Mouse (Mus musculus): ENCODE results near the gene Stox1. TPM values are rescaled to one million over a fixed set of nuclear protein-coding genes. Genes with fewer than 3 reads are reported as not detected.

Stox1 gene
- polyA plus RNA-seq (2012; rRNA removed): 0.16 and 0.33 TPM in 2 replicates

GRCm38 (mm10) chr10:62725771-62726687 is at the start of gene Stox1:
Gene Stox1 (minus strand): TSS chr10:62726128.
- DNase-seq: peak; percentile 44
- Histone ChIP-seq H3K27me3 (replicated peaks; ENCODE audit: control insufficient read depth, insufficient read depth, low read length) (peaks cover 2% of the 10 kb centered on the region; the same call in 1 of the 2 replicates), H3K36me3 (ENCODE audit: control insufficient read depth, insufficient read depth, low read length) (no peaks in the 10 kb centered on the region), H3K4me1 (ENCODE audit: control insufficient read depth, insufficient read depth, low read length) (0 out of 2 replicates have a peak, but pooled peaks cover 3% of the 10 kb centered on the region), H3K27ac (ENCODE audit: insufficient read depth, low read depth, low read length) (no peak within 1 kb of the TSS), H3K4me3 (ENCODE audit: insufficient read depth, low read depth, low read length) (peak within 1 kb of the TSS; percentile 84)
- TF ChIP-seq POLR2A (IDR thresholded peaks at IDR 0.05; ENCODE audit: low read depth, low read length): no peak
- peak; percentile 36; the same call in 1 of the 2 replicates for TF ChIP-seq CTCF (conservative IDR thresholded peaks at IDR 0.05; ENCODE audit: insufficient read depth, insufficient read length, low read depth, low read length)
- WGBS: 5% methylated on average over 72 of the region's 85 CpGs

- Histone ChIP-seq H3K36me3 (ENCODE audit: control insufficient read depth, insufficient read depth, low read length) (peaks cover 14% of the 10 kb centered on the region), H3K4me1 (ENCODE audit: control insufficient read depth, insufficient read depth, low read length) (no peaks in the 10 kb centered on the region), H3K27ac (ENCODE audit: insufficient read depth, low read depth, low read length) (no peak overlapping the region), H3K4me3 (ENCODE audit: insufficient read depth, low read depth, low read length) (no peak overlapping the region), H3K27me3 (replicated peaks; ENCODE audit: control insufficient read depth, insufficient read depth, low read length) (no peaks in the 10 kb centered on the region)
- WGBS: 79% methylated on average over 6 of the region's 6 CpGs
- no peak for DNase-seq
- TF ChIP-seq CTCF (conservative IDR thresholded peaks at IDR 0.05; ENCODE audit: insufficient read depth, insufficient read length, low read depth, low read length): no peak
- no peak for TF ChIP-seq POLR2A (IDR thresholded peaks at IDR 0.05; ENCODE audit: low read depth, low read length)
Measured at GRCm38 (mm10) chr10:62750781-62751180, 24.9 kb upstream of the Stox1 start.

- no peak overlapping the region for H3K4me3 ChIP-seq (ENCODE audit: insufficient read depth, low read depth, low read length)
- H3K36me3 ChIP-seq (ENCODE audit: control insufficient read depth, insufficient read depth, low read length): peaks cover 12% of the 10 kb centered on the region
- WGBS: 79% methylated on average over 4 of the region's 4 CpGs
- H3K4me1 ChIP-seq (ENCODE audit: control insufficient read depth, insufficient read depth, low read length): no peaks in the 10 kb centered on the region
- no peak for DNase-seq
- TF ChIP-seq CTCF (conservative IDR thresholded peaks at IDR 0.05; ENCODE audit: insufficient read depth, insufficient read length, low read depth, low read length) (no peak), POLR2A (IDR thresholded peaks at IDR 0.05; ENCODE audit: low read depth, low read length) (no peak)
- H3K27me3 ChIP-seq (replicated peaks; ENCODE audit: control insufficient read depth, insufficient read depth, low read length): no peaks in the 10 kb centered on the region
- no peak overlapping the region for H3K27ac ChIP-seq (ENCODE audit: insufficient read depth, low read depth, low read length)
Measured at GRCm38 (mm10) chr10:62739961-62740737, 14.2 kb upstream of the Stox1 start.

- no peaks in the 10 kb centered on the region for H3K4me1 ChIP-seq (ENCODE audit: control insufficient read depth, insufficient read depth, low read length)
- peaks cover 5% of the 10 kb centered on the region for H3K36me3 ChIP-seq (ENCODE audit: control insufficient read depth, insufficient read depth, low read length)
- DNase-seq: no peak
- 42% methylated on average over 4 of the region's 4 CpGs for WGBS
- H3K27me3 ChIP-seq (replicated peaks; ENCODE audit: control insufficient read depth, insufficient read depth, low read length): no peaks in the 10 kb centered on the region
- no peak overlapping the region for H3K27ac ChIP-seq (ENCODE audit: insufficient read depth, low read depth, low read length)
- TF ChIP-seq POLR2A (IDR thresholded peaks at IDR 0.05; ENCODE audit: low read depth, low read length) (no peak), CTCF (conservative IDR thresholded peaks at IDR 0.05; ENCODE audit: insufficient read depth, insufficient read length, low read depth, low read length) (no peak)
- H3K4me3 ChIP-seq (ENCODE audit: insufficient read depth, low read depth, low read length): no peak overlapping the region
Measured at GRCm38 (mm10) chr10:62736965-62737688, 11.2 kb upstream of the Stox1 start.

- DNase-seq: no peak
- 62% methylated on average over 10 of the region's 10 CpGs for WGBS
- Histone ChIP-seq H3K36me3 (ENCODE audit: control insufficient read depth, insufficient read depth, low read length) (no peaks in the 10 kb centered on the region), H3K27me3 (replicated peaks; ENCODE audit: control insufficient read depth, insufficient read depth, low read length) (peaks cover under 1% of the 10 kb centered on the region; the same call in 1 of the 2 replicates), H3K27ac (ENCODE audit: insufficient read depth, low read depth, low read length) (no peak overlapping the region), H3K4me3 (ENCODE audit: insufficient read depth, low read depth, low read length) (no peak overlapping the region), H3K4me1 (ENCODE audit: control insufficient read depth, insufficient read depth, low read length) (0 out of 2 replicates have a peak, but pooled peaks cover 3% of the 10 kb centered on the region)
- TF ChIP-seq POLR2A (IDR thresholded peaks at IDR 0.05; ENCODE audit: low read depth, low read length) (no peak), CTCF (conservative IDR thresholded peaks at IDR 0.05; ENCODE audit: insufficient read depth, insufficient read length, low read depth, low read length) (no peak)
Measured at GRCm38 (mm10) chr10:62730826-62731225, 4.9 kb upstream of the Stox1 start.

GRCm38 (mm10) chr10:62724936-62725335 is 992 bp downstream of the Stox1 start:
- 16% methylated on average over 7 of the region's 7 CpGs for WGBS
- DNase-seq: no peak
- Histone ChIP-seq H3K4me1 (ENCODE audit: control insufficient read depth, insufficient read depth, low read length) (0 out of 2 replicates have a peak, but pooled peaks cover 3% of the 10 kb centered on the region), H3K4me3 (ENCODE audit: insufficient read depth, low read depth, low read length) (no peak overlapping the region), H3K36me3 (ENCODE audit: control insufficient read depth, insufficient read depth, low read length) (no peaks in the 10 kb centered on the region), H3K27ac (ENCODE audit: insufficient read depth, low read depth, low read length) (no peak overlapping the region), H3K27me3 (replicated peaks; ENCODE audit: control insufficient read depth, insufficient read depth, low read length) (peaks cover 2% of the 10 kb centered on the region; the same call in 1 of the 2 replicates)
- no peak for TF ChIP-seq CTCF (conservative IDR thresholded peaks at IDR 0.05; ENCODE audit: insufficient read depth, insufficient read length, low read depth, low read length)
- TF ChIP-seq POLR2A (IDR thresholded peaks at IDR 0.05; ENCODE audit: low read depth, low read length): no peak

Data from kidney, adult 2 months (tissue).